Mouse (Mus musculus) lung, postnatal 0 days (tissue): ENCODE results near the gene Sav1.

Source experiments
- CTCF ChIP-seq: IDR thresholded peaks from 2 replicates; pipeline ENCODE4 v1.5.1; 2016; ENCODE audit warnings: antibody characterized with exemption, mild to moderate bottlenecking
- EP300 ChIP-seq: IDR thresholded peaks from 2 replicates; pipeline ENCODE4 v1.6.1; 2016; ENCODE audit warnings: antibody characterized with exemption, mild to moderate bottlenecking, control low read depth

GRCm38 (mm10) chr12:69941655-69942329, 45.0 kb downstream of the Sav1 start:
- no peak for TF ChIP-seq CTCF
- no peak for TF ChIP-seq EP300
